Mouse (Mus musculus) stomach, postnatal 0 days (tissue): Measurements from ENCODE around the gene Atp6v1fnb. TPM values are rescaled to one million over a fixed set of nuclear protein-coding genes. Genes with fewer than 3 reads are reported as not detected.

Experiments used
- ATAC-seq: fragments of 200-750 bp; cut with Nextera tagmentation; 2 replicates; pipeline ENCODE4 v1.8.0; 2017; ENCODE audit not compliant: low FRiP score, low TSS enrichment
- DNase-seq: peaks from one replicate; pipeline ENCODE4 v3.0.0-alpha.2; 2016; ENCODE audit warnings: low spot score
- H3K27ac ChIP-seq: fragments of 300-500 bp; sonication (generic); replicated peaks from 2 replicates; pipeline ENCODE4 v1.5.1; 2014; ENCODE audit warnings: mild to moderate bottlenecking, control low read depth
- H3K27me3 ChIP-seq: fragments of 300-500 bp; sonication (generic); 2 replicates; pipeline ENCODE4 v1.6.1; 2014; ENCODE audit warnings: low read length; ENCODE audit not compliant: control insufficient read depth, insufficient read depth
- H3K36me3 ChIP-seq: fragments of 300-500 bp; sonication (generic); 2 replicates; pipeline ENCODE4 v1.6.1; 2014; ENCODE audit warnings: low read length, mixed read lengths; ENCODE audit not compliant: control insufficient read depth, insufficient read depth
- H3K4me1 ChIP-seq: fragments of 300-500 bp; sonication (generic); replicated peaks from 2 replicates; pipeline ENCODE4 v1.6.1; 2014; ENCODE audit warnings: antibody characterized with exemption; ENCODE audit not compliant: control insufficient read depth, insufficient read depth
- H3K4me2 ChIP-seq: fragments of 300-500 bp; sonication (generic); replicated peaks from 2 replicates; pipeline ENCODE4 v1.6.1; 2014; ENCODE audit warnings: low read depth, mild to moderate bottlenecking, control low read depth, moderate library complexity
- H3K4me3 ChIP-seq: fragments of 300-500 bp; sonication (generic); 2 replicates; pipeline ENCODE4 v1.5.1; 2014; ENCODE audit warnings: low read depth, low read length, control low read depth
- H3K9ac ChIP-seq: fragments of 300-500 bp; sonication (generic); 2 replicates; pipeline ENCODE4 v1.6.1; 2014; ENCODE audit warnings: mild to moderate bottlenecking, low read length, control low read depth, mixed read lengths
- H3K9me3 ChIP-seq: fragments of 300-500 bp; sonication (generic); 2 replicates; pipeline ENCODE4 v1.6.1; 2016; ENCODE audit warnings: low read length; ENCODE audit not compliant: control insufficient read depth
- CTCF ChIP-seq: IDR thresholded peaks from 2 replicates; pipeline ENCODE4 v1.5.1; 2016; ENCODE audit warnings: antibody characterized with exemption, low read depth, mild to moderate bottlenecking, moderate library complexity
- EP300 ChIP-seq: optimal IDR thresholded peaks from 2 replicates; pipeline ENCODE3; 2016; ENCODE audit warnings: antibody characterized with exemption
- WGBS: fragments of 180-500 bp; shearing (Covaris S2); extraction: QIAGEN DNeasy Blood & Tissue Kit; methylation state at CpG from one replicate; pipeline ENCODE4 v1.1.7; 2014; 5-methylcytosine and 5-hydroxymethylcytosine counted together
- polyA plus RNA-seq: library from polyadenylated mRNA; unstranded; fragments of >200 nt; fragmentation: Nextera tagmentation; extraction: Ambion mirVana; gene quantifications from 2 replicates; pipeline ENCODE4 v1.2.1, GENCODE M21; 2015

Gene Atp6v1fnb
- polyA plus RNA-seq, 1 experiment from 2014 or later, result not detected

- Histone ChIP-seq H3K4me2 (peak overlapping the region; percentile 76), H3K4me1 (no peaks in the 10 kb centered on the region), H3K27me3 (no peaks in the 10 kb centered on the region), H3K9me3 (no peaks in the 10 kb centered on the region), H3K36me3 (no peaks in the 10 kb centered on the region), H3K4me3 (peak overlapping the region; percentile 54), H3K9ac (peak overlapping the region; percentile 55; the same call in 1 of the 2 replicates), H3K27ac (no peak overlapping the region)
- DNase-seq (no peak), ATAC-seq (no peak)
- TF ChIP-seq CTCF (no peak), EP300 (no peak)
- 25% methylated on average over 8 of the region's 8 CpGs for WGBS
Measured at GRCm38 (mm10) chr6:29506834-29507233, 35.6 kb downstream of the Atp6v1fnb start.

GRCm38 (mm10) chr6:29507447-29508309, 36.4 kb downstream of the Atp6v1fnb start, which contains the start of gene Kcp:
Kcp (minus strand) TSS chr6:29507952.
- no peaks in the 10 kb centered on the region for H3K36me3 ChIP-seq
- peak within 1 kb of the TSS; percentile 55 for H3K9ac ChIP-seq
- peak within 1 kb of the TSS; percentile 54 for H3K4me3 ChIP-seq
- H3K4me2 ChIP-seq, result peak within 1 kb of the TSS; percentile 76
- ATAC-seq (peak; percentile 50), DNase-seq (peak; percentile 51)
- WGBS, result under 1% methylated on average over 45 of the region's 47 CpGs
- H3K9me3 ChIP-seq, result no peaks in the 10 kb centered on the region
- H3K27me3 ChIP-seq, result no peaks in the 10 kb centered on the region
- H3K4me1 ChIP-seq, result no peaks in the 10 kb centered on the region
- H3K27ac ChIP-seq, result no peak within 1 kb of the TSS; the same call in 1 of the 2 replicates
- TF ChIP-seq EP300, result no peak

- Histone ChIP-seq H3K36me3 (no peaks in the 10 kb centered on the region), H3K4me3 (no peak overlapping the region), H3K4me1 (no peaks in the 10 kb centered on the region), H3K27ac (peak overlapping the region; percentile 18; the same call in 1 of the 2 replicates), H3K9ac (no peak overlapping the region), H3K9me3 (no peaks in the 10 kb centered on the region), H3K4me2 (no peak overlapping the region), H3K27me3 (no peaks in the 10 kb centered on the region)
- no peak for ATAC-seq
- WGBS, result 46% methylated on average over 2 of the region's 2 CpGs
- DNase-seq, result no peak
- TF ChIP-seq EP300 (no peak), CTCF (no peak)
Measured at GRCm38 (mm10) chr6:29509086-29509485, 37.8 kb downstream of the Atp6v1fnb start.

DNA sequence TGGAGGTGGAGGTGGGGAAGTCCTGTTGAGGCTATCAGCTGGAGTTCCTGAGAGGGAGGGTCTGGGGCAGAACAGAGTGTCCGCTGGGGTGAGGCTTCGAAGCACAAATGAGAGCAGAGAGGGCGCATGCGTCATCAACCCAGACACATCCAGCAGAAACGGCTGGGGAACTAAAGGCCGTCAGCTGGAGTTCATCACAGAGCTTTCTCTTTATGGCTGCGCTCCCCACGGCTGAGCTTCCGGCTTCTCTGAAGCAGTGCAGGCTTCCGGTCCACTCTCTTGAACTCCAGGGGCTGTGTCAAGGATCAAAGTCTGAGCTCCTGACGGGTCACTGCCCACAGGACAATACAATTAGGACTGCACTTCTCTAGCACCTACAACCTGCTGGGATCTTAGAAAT, 42.0 kb downstream of the Atp6v1fnb start:
- H3K27ac ChIP-seq, result peak overlapping the region; percentile 63; the same call in 1 of the 2 replicates
- H3K4me3 ChIP-seq, result no peak overlapping the region
- no peak overlapping the region for H3K9ac ChIP-seq
- H3K4me1 ChIP-seq, result no peaks in the 10 kb centered on the region
- H3K27me3 ChIP-seq, result no peaks in the 10 kb centered on the region
- DNase-seq, result peak; percentile 61
- H3K9me3 ChIP-seq, result no peaks in the 10 kb centered on the region
- peak; percentile 83 for ATAC-seq
- no peaks in the 10 kb centered on the region for H3K36me3 ChIP-seq
- peak overlapping the region; percentile 38 for H3K4me2 ChIP-seq
- WGBS, result 4% methylated on average over 11 of the region's 11 CpGs
- TF ChIP-seq EP300 (no peak), CTCF (no peak)

DNA sequence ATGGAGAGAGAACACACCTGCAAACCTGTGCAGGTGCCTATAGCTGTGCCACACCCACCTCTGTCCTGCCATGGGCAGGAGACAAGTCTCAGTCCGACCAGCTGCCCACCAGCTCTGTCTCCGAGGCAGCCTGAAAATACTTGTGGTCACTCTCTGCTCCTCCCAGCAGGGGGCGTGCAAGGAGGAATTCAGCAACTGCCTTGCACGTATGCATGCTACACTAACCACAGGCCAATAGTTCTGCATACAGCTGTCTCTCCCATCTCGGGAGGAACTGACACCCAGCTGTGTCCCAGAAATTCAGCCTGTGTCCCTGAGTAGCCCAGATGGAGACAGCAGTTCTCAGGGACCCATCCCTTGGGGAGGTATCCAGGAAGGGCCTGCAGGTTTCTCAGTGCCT, 45.9 kb downstream of the Atp6v1fnb start:
- H3K27ac ChIP-seq, result no peak overlapping the region
- no peaks in the 10 kb centered on the region for H3K27me3 ChIP-seq
- 8% methylated on average over 5 of the region's 5 CpGs for WGBS
- H3K9ac ChIP-seq, result no peak overlapping the region
- peak; percentile 90 for TF ChIP-seq CTCF
- no peak for TF ChIP-seq EP300
- ATAC-seq, result peak; percentile 47
- no peak overlapping the region for H3K4me3 ChIP-seq
- H3K9me3 ChIP-seq, result no peaks in the 10 kb centered on the region
- H3K36me3 ChIP-seq, result no peaks in the 10 kb centered on the region
- H3K4me2 ChIP-seq, result no peak overlapping the region
- peak; percentile 75 for DNase-seq
- no peaks in the 10 kb centered on the region for H3K4me1 ChIP-seq

GRCm38 (mm10) chr6:29522626-29523300, 51.5 kb downstream of the Atp6v1fnb start:
- Histone ChIP-seq H3K4me1 (peaks cover 5% of the 10 kb centered on the region; the same call in 1 of the 2 replicates), H3K4me3 (no peak overlapping the region), H3K9ac (no peak overlapping the region), H3K27ac (no peak overlapping the region; the same call in 1 of the 2 replicates), H3K36me3 (no peaks in the 10 kb centered on the region), H3K27me3 (no peaks in the 10 kb centered on the region), H3K9me3 (no peaks in the 10 kb centered on the region), H3K4me2 (no peak overlapping the region)
- no peak for TF ChIP-seq EP300
- no peak for TF ChIP-seq CTCF
- DNase-seq (no peak), ATAC-seq (no peak)
- WGBS, result 60% methylated on average over 6 of the region's 6 CpGs

Other genes starting within 250 kb of the Atp6v1fnb start
- gene Hilpda, start 198.9 kb upstream of the Atp6v1fnb start, polyA plus RNA-seq, result 29.8 and 34.1 TPM in 2 replicates
- 0.11 TPM in 1 of 2 replicates, not detected in the other for gene Fam71f2, start 191.8 kb upstream of the Atp6v1fnb start, polyA plus RNA-seq
- gene Fam71f1, start 152.3 kb upstream of the Atp6v1fnb start, polyA plus RNA-seq, result not detected in 2 replicates
- gene Calu, start 123.4 kb upstream of the Atp6v1fnb start, polyA plus RNA-seq, result 174 and 205 TPM in 2 replicates
- gene Opn1sw, start 83.0 kb upstream of the Atp6v1fnb start, polyA plus RNA-seq, result 1.9 and 2.1 TPM in 2 replicates
- 12.4 and 12.6 TPM in 2 replicates for gene Ccdc136, start 75.1 kb upstream of the Atp6v1fnb start, polyA plus RNA-seq
- gene Flnc, start 38.2 kb upstream of the Atp6v1fnb start, polyA plus RNA-seq, result 5.5 and 5.9 TPM in 2 replicates
- 263 and 269 TPM in 2 replicates for gene Atp6v1f, start 3.7 kb upstream of the Atp6v1fnb start, polyA plus RNA-seq
- 3.8 and 6.1 TPM in 2 replicates for gene Kcp, start 36.5 kb downstream of the Atp6v1fnb start, polyA plus RNA-seq
- 9.3 and 11.5 TPM in 2 replicates for gene Irf5, start 55.2 kb downstream of the Atp6v1fnb start, polyA plus RNA-seq
- gene Tnpo3, start 138.4 kb downstream of the Atp6v1fnb start, polyA plus RNA-seq, result 33.3 and 33.8 TPM in 2 replicates
- gene Tspan33, start 222.8 kb downstream of the Atp6v1fnb start, polyA plus RNA-seq, result 4.0 and 4.4 TPM in 2 replicates